Mouse (Mus musculus) hindbrain, embryonic 14.5 days (tissue): ENCODE data around the gene Lpin2. TPM values are rescaled to one million over a fixed set of nuclear protein-coding genes. Genes with fewer than 3 reads are reported as not detected.

ENCODE experiments used
- ATAC-seq: fragments of 200-750 bp; cut with Nextera tagmentation; 2 replicates; pipeline ENCODE4 v1.8.0; 2017; ENCODE audit warnings: moderate number of reproducible peaks, mild to moderate bottlenecking, moderate TSS enrichment, moderate library complexity; ENCODE audit not compliant: low FRiP score
- DNase-seq: peaks from one replicate; pipeline ENCODE4 v3.0.0-alpha.2; 2015; ENCODE audit warnings: low spot score
- H3K27ac ChIP-seq: fragments of 300-500 bp; sonication (generic); 2 replicates; pipeline ENCODE4 v1.5.1; 2014; ENCODE audit warnings: mild to moderate bottlenecking, moderate library complexity
- H3K27me3 ChIP-seq: fragments of 300-500 bp; sonication (generic); 2 replicates; pipeline ENCODE4 v1.6.1; 2014; ENCODE audit warnings: mild to moderate bottlenecking, low read length, mixed read lengths; ENCODE audit not compliant: control insufficient read depth, insufficient read depth
- H3K36me3 ChIP-seq: fragments of 300-500 bp; sonication (generic); replicated peaks from 2 replicates; pipeline ENCODE4 v1.6.1; 2014; ENCODE audit not compliant: control insufficient read depth, insufficient read depth
- H3K4me1 ChIP-seq: fragments of 300-500 bp; sonication (generic); replicated peaks from 2 replicates; pipeline ENCODE4 v1.6.1; 2014; ENCODE audit warnings: antibody characterized with exemption, low read length, mixed read lengths; ENCODE audit not compliant: control insufficient read depth, insufficient read depth
- H3K4me2 ChIP-seq: fragments of 300-500 bp; sonication (generic); replicated peaks from 2 replicates; pipeline ENCODE4 v1.6.1; 2014; ENCODE audit warnings: mild to moderate bottlenecking, moderate library complexity
- H3K4me3 ChIP-seq: fragments of 300-500 bp; sonication (generic); replicated peaks from 2 replicates; pipeline ENCODE4 v1.5.1; 2014; ENCODE audit warnings: mild to moderate bottlenecking, low read length
- H3K9ac ChIP-seq: fragments of 300-500 bp; sonication (generic); 2 replicates; pipeline ENCODE4 v1.6.1; 2014
- H3K9me3 ChIP-seq: fragments of 300-500 bp; sonication (generic); 2 replicates; pipeline ENCODE4 v1.6.1; 2016; ENCODE audit warnings: low read length; ENCODE audit not compliant: control insufficient read depth
- WGBS: fragments of 180-500 bp; shearing (Covaris S2); extraction: QIAGEN DNeasy Blood & Tissue Kit; methylation state at CpG from one replicate; pipeline ENCODE4 v1.1.7; 2014; 5-methylcytosine and 5-hydroxymethylcytosine counted together
- polyA plus RNA-seq: library from polyadenylated mRNA; unstranded; fragments of >200 nt; fragmentation: Nextera tagmentation; extraction: Ambion mirVana; gene quantifications from 2 replicates; pipeline ENCODE4 v1.2.1, GENCODE M21; 2014

Gene Lpin2
- polyA plus RNA-seq, 1 experiment from 2014 or later: 44.1 TPM

DNA sequence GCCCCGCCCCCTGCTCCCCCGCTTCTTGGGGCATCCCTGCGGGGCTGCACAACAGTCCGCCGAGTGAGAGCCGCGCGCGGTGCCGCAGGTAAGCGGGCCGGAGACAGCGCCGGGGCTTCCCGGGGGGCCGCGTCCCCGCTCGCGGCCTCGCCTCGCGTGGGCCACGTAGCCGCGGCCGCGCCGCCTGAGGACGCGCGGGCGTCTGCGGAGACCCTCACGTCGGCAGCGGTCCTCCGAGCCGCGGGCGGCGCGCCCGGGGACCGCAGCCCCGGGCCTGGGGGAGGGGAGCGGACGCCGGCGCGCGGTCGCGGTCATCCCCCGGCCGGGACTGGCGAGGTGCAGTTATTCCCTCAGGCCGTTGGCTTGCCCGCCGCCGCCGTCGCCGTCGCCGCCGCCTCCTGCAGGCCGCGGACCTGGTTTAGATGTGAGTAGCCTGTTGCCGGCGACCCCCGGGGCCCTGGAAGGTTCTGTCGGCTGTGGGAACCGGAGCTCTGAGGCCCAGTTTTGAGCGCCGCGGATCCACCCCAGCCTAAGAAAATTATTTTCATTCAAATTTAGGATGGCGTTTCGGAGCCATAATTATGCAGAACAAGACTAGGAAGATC is 1.4 kb downstream of the Lpin2 start:
- H3K4me1 ChIP-seq: peaks cover 21% of the 10 kb centered on the region
- no peaks in the 10 kb centered on the region for H3K9me3 ChIP-seq
- H3K36me3 ChIP-seq: no peaks in the 10 kb centered on the region
- peak overlapping the region; percentile 90 for H3K4me2 ChIP-seq
- H3K27me3 ChIP-seq: no peaks in the 10 kb centered on the region
- H3K9ac ChIP-seq: peak overlapping the region; percentile 87
- under 1% methylated on average over 53 of the region's 79 CpGs for WGBS
- DNase-seq (peak; percentile 35), ATAC-seq (no peak)
- H3K4me3 ChIP-seq: peak overlapping the region; percentile 87
- H3K27ac ChIP-seq: peak overlapping the region; percentile 91

DNA sequence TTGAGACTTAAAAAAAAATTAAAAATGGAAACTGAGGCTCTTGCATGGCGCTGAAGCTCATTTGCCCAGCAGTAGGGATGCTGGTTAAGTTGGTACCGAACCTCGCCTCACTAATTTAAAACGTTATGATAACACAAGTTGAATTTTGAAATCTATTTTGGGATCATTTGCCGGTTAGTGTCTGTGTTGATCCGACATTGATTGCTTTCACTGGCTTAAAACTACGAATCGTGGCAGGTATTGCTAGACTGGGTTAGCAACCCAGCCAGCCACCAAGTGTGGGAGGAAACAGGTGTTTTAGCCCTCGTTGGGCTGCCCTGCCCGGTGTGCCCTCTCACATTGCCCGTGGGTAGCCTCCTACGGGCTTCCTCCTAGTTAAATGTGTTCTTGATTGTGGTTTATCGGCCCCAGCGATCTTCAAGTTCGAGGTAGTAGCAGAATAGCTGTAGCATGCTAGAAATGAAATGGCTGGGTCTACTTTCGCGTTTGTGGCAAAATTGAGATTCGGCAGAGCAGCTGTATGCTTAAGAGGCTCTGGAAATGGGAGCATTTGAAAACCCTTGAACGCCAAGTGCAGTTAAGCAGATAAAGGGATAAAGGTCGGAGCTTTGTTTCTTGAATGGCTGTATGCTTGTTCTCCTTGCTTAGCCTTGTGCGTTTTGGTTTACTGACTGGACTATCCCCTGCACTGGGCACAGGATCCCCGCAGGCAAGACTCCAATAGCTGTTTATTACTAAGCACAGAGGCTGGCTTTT is 2.2 kb downstream of the Lpin2 start:
- Histone ChIP-seq H3K4me3 (peak overlapping the region; percentile 87), H3K27ac (peak overlapping the region; percentile 91; the same call in 1 of the 2 replicates), H3K36me3 (no peaks in the 10 kb centered on the region), H3K9me3 (no peaks in the 10 kb centered on the region), H3K4me2 (peak overlapping the region; percentile 90), H3K9ac (peak overlapping the region; percentile 87), H3K27me3 (no peaks in the 10 kb centered on the region), H3K4me1 (peaks cover 21% of the 10 kb centered on the region)
- ATAC-seq: no peak
- WGBS: 10% methylated on average over 22 of the region's 22 CpGs
- peak; percentile 46 for DNase-seq

GRCm38 (mm10) chr17:71185368-71185767 is 3.0 kb downstream of the Lpin2 start:
- Histone ChIP-seq H3K36me3 (no peaks in the 10 kb centered on the region), H3K27me3 (no peaks in the 10 kb centered on the region), H3K4me2 (peak overlapping the region; percentile 90), H3K4me3 (peak overlapping the region; percentile 87), H3K27ac (no peak overlapping the region), H3K9me3 (no peaks in the 10 kb centered on the region), H3K9ac (no peak overlapping the region), H3K4me1 (peaks cover 21% of the 10 kb centered on the region)
- no peak for DNase-seq
- 69% methylated on average over 1 of the region's 1 CpGs for WGBS
- no peak for ATAC-seq

DNA sequence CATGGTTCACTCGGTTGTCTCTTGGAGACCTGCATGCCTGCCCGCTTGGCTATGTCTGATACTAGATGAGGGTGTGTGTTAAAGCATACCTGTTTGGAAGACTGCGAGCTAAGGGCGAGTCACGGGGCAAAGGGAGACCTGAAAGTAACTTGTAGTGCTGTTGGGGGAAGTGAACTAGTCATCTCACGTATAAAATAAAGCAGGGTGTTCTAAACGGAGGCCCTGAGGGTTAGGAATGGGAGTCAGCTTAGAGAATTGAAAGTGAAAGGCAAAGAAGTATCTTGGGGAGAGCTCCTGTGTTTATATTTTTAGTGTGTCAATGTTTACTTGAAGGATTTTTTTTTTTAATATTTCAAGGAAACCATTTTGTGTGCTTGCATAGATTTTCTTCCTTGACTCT is 8.2 kb downstream of the Lpin2 start:
- no peak overlapping the region for H3K27ac ChIP-seq
- WGBS: 89% methylated on average over 7 of the region's 7 CpGs
- no peak overlapping the region for H3K9ac ChIP-seq
- DNase-seq (no peak), ATAC-seq (no peak)
- 0 out of 2 replicates have a peak, but pooled peaks cover 5% of the 10 kb centered on the region for H3K9me3 ChIP-seq
- H3K36me3 ChIP-seq: no peaks in the 10 kb centered on the region
- H3K4me3 ChIP-seq: no peak overlapping the region
- H3K27me3 ChIP-seq: no peaks in the 10 kb centered on the region
- peaks cover 3% of the 10 kb centered on the region for H3K4me1 ChIP-seq
- no peak overlapping the region for H3K4me2 ChIP-seq

- no peak overlapping the region for H3K9ac ChIP-seq
- WGBS: 97% methylated on average over 2 of the region's 2 CpGs
- H3K27me3 ChIP-seq: no peaks in the 10 kb centered on the region
- ATAC-seq (no peak), DNase-seq (no peak)
- H3K4me1 ChIP-seq: peaks cover 3% of the 10 kb centered on the region; the same call in 1 of the 2 replicates
- no peaks in the 10 kb centered on the region for H3K36me3 ChIP-seq
- H3K9me3 ChIP-seq: 0 out of 2 replicates have a peak, but pooled peaks cover 5% of the 10 kb centered on the region
- H3K4me3 ChIP-seq: no peak overlapping the region
- H3K27ac ChIP-seq: no peak overlapping the region
- H3K4me2 ChIP-seq: no peak overlapping the region
Observed at GRCm38 (mm10) chr17:71191063-71191462, 8.7 kb downstream of the Lpin2 start.

DNA sequence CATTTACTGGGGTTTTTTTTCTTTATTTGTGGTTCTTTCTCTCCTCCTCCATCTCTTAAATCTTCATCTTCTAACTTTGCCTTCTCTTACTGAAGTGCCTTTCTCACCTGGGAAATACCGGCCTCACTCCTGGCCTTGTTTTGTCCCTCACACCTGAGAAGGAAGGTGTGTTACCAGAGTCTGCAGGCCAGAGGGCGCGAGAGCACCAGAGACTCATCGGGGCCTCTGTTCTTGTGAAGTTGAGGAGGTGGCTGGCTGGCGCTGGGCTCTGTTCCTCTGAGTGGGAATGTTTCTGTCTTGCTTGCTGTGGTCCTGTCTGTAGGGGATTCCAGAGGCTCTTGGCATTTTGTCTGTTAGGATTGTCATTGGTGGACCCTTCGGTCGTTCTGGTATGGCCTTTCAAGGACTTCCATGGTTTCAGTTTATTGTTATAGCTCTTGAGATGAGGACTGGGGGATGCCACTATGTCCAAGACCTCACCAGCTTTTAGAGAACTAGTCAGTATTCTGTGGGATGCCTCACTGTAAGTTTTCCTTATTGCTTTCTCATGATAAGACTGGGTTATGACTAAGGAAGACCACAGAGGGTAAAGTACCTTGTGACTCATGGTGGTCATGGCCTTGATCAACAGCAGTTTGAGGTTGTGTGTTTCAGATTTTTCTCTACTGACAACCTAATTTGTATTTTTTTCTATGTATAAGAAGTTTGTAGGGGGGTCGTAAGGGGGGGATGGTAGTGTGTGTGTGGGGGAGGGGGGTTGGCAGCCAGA is 9.5 kb downstream of the Lpin2 start:
- 79% methylated on average over 8 of the region's 8 CpGs for WGBS
- no peak overlapping the region for H3K27ac ChIP-seq
- no peak for ATAC-seq

GRCm38 (mm10) chr17:71193019-71193418 is 10.7 kb downstream of the Lpin2 start:
- Histone ChIP-seq H3K4me3 (no peak overlapping the region), H3K27ac (no peak overlapping the region), H3K9me3 (0 out of 2 replicates have a peak, but pooled peaks cover 5% of the 10 kb centered on the region), H3K36me3 (no peaks in the 10 kb centered on the region), H3K4me2 (no peak overlapping the region), H3K9ac (no peak overlapping the region), H3K27me3 (no peaks in the 10 kb centered on the region), H3K4me1 (peaks cover 3% of the 10 kb centered on the region; the same call in 1 of the 2 replicates)
- WGBS: 95% methylated on average over 1 of the region's 1 CpGs
- ATAC-seq: no peak
- DNase-seq: no peak

More for the DNA sequence above, 9.5 kb downstream of the Lpin2 start:
- H3K4me1 ChIP-seq: peaks cover 3% of the 10 kb centered on the region; the same call in 1 of the 2 replicates
- no peak for DNase-seq
- H3K36me3 ChIP-seq: no peaks in the 10 kb centered on the region
- H3K9ac ChIP-seq: no peak overlapping the region
- no peaks in the 10 kb centered on the region for H3K27me3 ChIP-seq
- H3K4me3 ChIP-seq: no peak overlapping the region
- no peak overlapping the region for H3K4me2 ChIP-seq
- 0 out of 2 replicates have a peak, but pooled peaks cover 5% of the 10 kb centered on the region for H3K9me3 ChIP-seq

GRCm38 (mm10) chr17:71193485-71193884 is 11.1 kb downstream of the Lpin2 start:
- H3K36me3 ChIP-seq: no peaks in the 10 kb centered on the region
- DNase-seq (no peak), ATAC-seq (no peak)
- H3K9me3 ChIP-seq: 0 out of 2 replicates have a peak, but pooled peaks cover 5% of the 10 kb centered on the region
- H3K27ac ChIP-seq: no peak overlapping the region
- H3K4me3 ChIP-seq: no peak overlapping the region
- H3K4me2 ChIP-seq: no peak overlapping the region
- no peak overlapping the region for H3K9ac ChIP-seq
- H3K4me1 ChIP-seq: peaks cover 3% of the 10 kb centered on the region; the same call in 1 of the 2 replicates
- H3K27me3 ChIP-seq: no peaks in the 10 kb centered on the region
- 73% methylated on average over 1 of the region's 1 CpGs for WGBS
